Mouse (Mus musculus) liver, embryonic 12.5 days (tissue): ENCODE data around the gene Gtf2a2. TPM values are rescaled to one million over a fixed set of nuclear protein-coding genes. Genes with fewer than 3 reads are reported as not detected.

Source experiments
- ATAC-seq: fragments of 200-750 bp; cut with Nextera tagmentation; 2 replicates; pipeline ENCODE4 v1.8.0; 2017; ENCODE audit warnings: moderate number of reproducible peaks, mild to moderate bottlenecking, moderate library complexity
- H3K27ac ChIP-seq: fragments of 300-500 bp; sonication (generic); 2 replicates; pipeline ENCODE4 v1.5.1; 2016; ENCODE audit warnings: mild to moderate bottlenecking
- H3K27me3 ChIP-seq: fragments of 300-500 bp; sonication (generic); replicated peaks from 2 replicates; pipeline ENCODE4 v1.6.1; 2016; ENCODE audit warnings: mild to moderate bottlenecking, moderate library complexity
- H3K36me3 ChIP-seq: fragments of 300-500 bp; sonication (generic); 2 replicates; pipeline ENCODE4 v1.6.1; 2016; ENCODE audit warnings: mild to moderate bottlenecking, moderate library complexity
- H3K4me1 ChIP-seq: fragments of 300-500 bp; sonication (generic); 2 replicates; pipeline ENCODE4 v1.6.1; 2016
- H3K4me2 ChIP-seq: fragments of 300-500 bp; sonication (generic); 2 replicates; pipeline ENCODE4 v1.6.1; 2016; ENCODE audit warnings: mild to moderate bottlenecking, moderate library complexity
- H3K4me3 ChIP-seq: fragments of 300-500 bp; sonication (generic); 2 replicates; pipeline ENCODE4 v1.5.1; 2016; ENCODE audit warnings: mild to moderate bottlenecking, moderate library complexity
- H3K9ac ChIP-seq: fragments of 300-500 bp; sonication (generic); 2 replicates; pipeline ENCODE4 v1.6.1; 2016; ENCODE audit warnings: mild to moderate bottlenecking, moderate library complexity
- H3K9me3 ChIP-seq: fragments of 300-500 bp; sonication (generic); replicated peaks from 2 replicates; pipeline ENCODE4 v1.6.1; 2016; ENCODE audit warnings: mild to moderate bottlenecking, moderate library complexity
- WGBS: fragments of 180-500 bp; shearing (Covaris S2); methylation state at CpG from one replicate; pipeline ENCODE4 v1.1.7; 2016; ENCODE audit not compliant: insufficient replicate concordance; 5-methylcytosine and 5-hydroxymethylcytosine counted together
- polyA plus RNA-seq: library from polyadenylated mRNA; unstranded; fragments of >200 nt; fragmentation: Nextera tagmentation; extraction: Ambion mirVana; gene quantifications from 2 replicates; pipeline ENCODE4 v1.2.1, GENCODE M21; 2016

The Gtf2a2 gene
- polyA plus RNA-seq = 170 and 171 TPM in 2 replicates

- peaks cover 68% of the 10 kb centered on the region for H3K4me1 ChIP-seq
- H3K9me3 ChIP-seq = no peaks in the 10 kb centered on the region
- peak; percentile 93 for ATAC-seq
- H3K36me3 ChIP-seq = peaks cover 46% of the 10 kb centered on the region
- H3K27ac ChIP-seq = peak within 1 kb of the TSS; percentile 96
- peak within 1 kb of the TSS; percentile 77 for H3K4me2 ChIP-seq
- peak within 1 kb of the TSS; percentile 96 for H3K9ac ChIP-seq
- WGBS = under 1% methylated on average over 55 of the region's 57 CpGs
- peak within 1 kb of the TSS; percentile 96 for H3K4me3 ChIP-seq
- H3K27me3 ChIP-seq = no peaks in the 10 kb centered on the region
Observed at GRCm38 (mm10) chr9:70012408-70012901, at the start of gene Gtf2a2. TSS of gene Gtf2a2 (plus strand) at chr9:70012550.

- no peak overlapping the region for H3K4me3 ChIP-seq
- 61% methylated on average over 3 of the region's 3 CpGs for WGBS
- H3K9ac ChIP-seq = no peak overlapping the region
- H3K27ac ChIP-seq = no peak overlapping the region
- H3K9me3 ChIP-seq = no peaks in the 10 kb centered on the region
- H3K4me1 ChIP-seq = no peaks in the 10 kb centered on the region
- H3K36me3 ChIP-seq = no peaks in the 10 kb centered on the region
- no peaks in the 10 kb centered on the region for H3K27me3 ChIP-seq
- ATAC-seq = no peak
- no peak overlapping the region for H3K4me2 ChIP-seq
Observed at GRCm38 (mm10) chr9:69964370-69964769, 48.0 kb upstream of the Gtf2a2 start.

- H3K27ac ChIP-seq = no peak overlapping the region
- H3K4me2 ChIP-seq = no peak overlapping the region
- H3K4me1 ChIP-seq = peaks cover 13% of the 10 kb centered on the region
- H3K9me3 ChIP-seq = no peaks in the 10 kb centered on the region
- H3K36me3 ChIP-seq = no peaks in the 10 kb centered on the region
- ATAC-seq = no peak
- no peak overlapping the region for H3K4me3 ChIP-seq
- peaks cover 11% of the 10 kb centered on the region; the same call in 1 of the 2 replicates for H3K27me3 ChIP-seq
- no peak overlapping the region for H3K9ac ChIP-seq
- WGBS = 71% methylated on average over 1 of the region's 1 CpGs
Observed at GRCm38 (mm10) chr9:69985526-69985925, 26.8 kb upstream of the Gtf2a2 start.

- Histone ChIP-seq H3K27ac (no peak overlapping the region), H3K9me3 (no peaks in the 10 kb centered on the region), H3K36me3 (no peaks in the 10 kb centered on the region), H3K27me3 (peaks cover 11% of the 10 kb centered on the region; the same call in 1 of the 2 replicates), H3K4me3 (no peak overlapping the region), H3K9ac (no peak overlapping the region), H3K4me1 (peaks cover 18% of the 10 kb centered on the region), H3K4me2 (no peak overlapping the region)
- WGBS = 68% methylated on average over 10 of the region's 10 CpGs
- no peak for ATAC-seq
Observed at GRCm38 (mm10) chr9:69986063-69986462, 26.3 kb upstream of the Gtf2a2 start.

- peaks cover 7% of the 10 kb centered on the region; the same call in 1 of the 2 replicates for H3K27me3 ChIP-seq
- H3K4me1 ChIP-seq = peaks cover 23% of the 10 kb centered on the region
- H3K9ac ChIP-seq = no peak overlapping the region
- H3K27ac ChIP-seq = no peak overlapping the region
- WGBS = 57% methylated on average over 5 of the region's 5 CpGs
- no peaks in the 10 kb centered on the region for H3K36me3 ChIP-seq
- no peak for ATAC-seq
- H3K9me3 ChIP-seq = no peaks in the 10 kb centered on the region
- no peak overlapping the region for H3K4me2 ChIP-seq
- no peak overlapping the region for H3K4me3 ChIP-seq
Observed at GRCm38 (mm10) chr9:69986571-69986970, 25.8 kb upstream of the Gtf2a2 start.

GRCm38 (mm10) chr9:69987579-69987978, 24.8 kb upstream of the Gtf2a2 start:
- Histone ChIP-seq H3K27ac (no peak overlapping the region), H3K9ac (no peak overlapping the region), H3K4me2 (no peak overlapping the region), H3K4me3 (no peak overlapping the region), H3K4me1 (peaks cover 33% of the 10 kb centered on the region), H3K9me3 (no peaks in the 10 kb centered on the region), H3K36me3 (peaks cover 5% of the 10 kb centered on the region), H3K27me3 (peaks cover 7% of the 10 kb centered on the region; the same call in 1 of the 2 replicates)
- ATAC-seq = no peak
- 0% methylated on average over 3 of the region's 3 CpGs for WGBS

GRCm38 (mm10) chr9:69988706-69989302, 23.5 kb upstream of the Gtf2a2 start:
- H3K4me2 ChIP-seq = peak overlapping the region; percentile 79
- peak overlapping the region; percentile 100 for H3K4me3 ChIP-seq
- H3K27ac ChIP-seq = peak overlapping the region; percentile 97
- peaks cover 5% of the 10 kb centered on the region for H3K36me3 ChIP-seq
- H3K4me1 ChIP-seq = peaks cover 42% of the 10 kb centered on the region
- no peak for ATAC-seq
- H3K9ac ChIP-seq = peak overlapping the region; percentile 99
- H3K27me3 ChIP-seq = 0 out of 2 replicates have a peak, but pooled peaks cover 7% of the 10 kb centered on the region
- no peaks in the 10 kb centered on the region for H3K9me3 ChIP-seq
- 21% methylated on average over 16 of the region's 16 CpGs for WGBS

GRCm38 (mm10) chr9:69989303-69990121, 22.8 kb upstream of the Gtf2a2 start, which contains the start of gene Bnip2:
TSS of gene Bnip2 (plus strand) at chr9:69989466.
- H3K9ac ChIP-seq = peak within 1 kb of the TSS; percentile 99
- WGBS = under 1% methylated on average over 62 of the region's 76 CpGs
- peak within 1 kb of the TSS; percentile 97 for H3K27ac ChIP-seq
- H3K27me3 ChIP-seq = 0 out of 2 replicates have a peak, but pooled peaks cover 7% of the 10 kb centered on the region
- peak within 1 kb of the TSS; percentile 100 for H3K4me3 ChIP-seq
- peaks cover 48% of the 10 kb centered on the region for H3K4me1 ChIP-seq
- peak within 1 kb of the TSS; percentile 79 for H3K4me2 ChIP-seq
- ATAC-seq = peak; percentile 93
- H3K36me3 ChIP-seq = peaks cover 7% of the 10 kb centered on the region
- H3K9me3 ChIP-seq = no peaks in the 10 kb centered on the region

GRCm38 (mm10) chr9:69990346-69990745, 22.0 kb upstream of the Gtf2a2 start:
- Histone ChIP-seq H3K4me2 (peak overlapping the region; percentile 79), H3K4me3 (peak overlapping the region; percentile 100), H3K27me3 (0 out of 2 replicates have a peak, but pooled peaks cover 7% of the 10 kb centered on the region), H3K9me3 (no peaks in the 10 kb centered on the region), H3K9ac (peak overlapping the region; percentile 99), H3K36me3 (peaks cover 15% of the 10 kb centered on the region), H3K27ac (peak overlapping the region; percentile 97; the same call in 1 of the 2 replicates), H3K4me1 (peaks cover 53% of the 10 kb centered on the region)
- WGBS = 15% methylated on average over 5 of the region's 5 CpGs
- ATAC-seq = no peak

- Histone ChIP-seq H3K4me1 (peaks cover 53% of the 10 kb centered on the region), H3K4me2 (peak overlapping the region; percentile 35), H3K27me3 (no peaks in the 10 kb centered on the region), H3K36me3 (peaks cover 37% of the 10 kb centered on the region), H3K4me3 (no peak overlapping the region), H3K9ac (no peak overlapping the region), H3K27ac (peak overlapping the region; percentile 2; the same call in 1 of the 2 replicates), H3K9me3 (no peaks in the 10 kb centered on the region)
- WGBS = 12% methylated on average over 5 of the region's 5 CpGs
- no peak for ATAC-seq
Observed at GRCm38 (mm10) chr9:69992841-69993277, 19.5 kb upstream of the Gtf2a2 start.

GRCm38 (mm10) chr9:69993479-69993878, 18.9 kb upstream of the Gtf2a2 start:
- peak overlapping the region; percentile 35; the same call in 1 of the 2 replicates for H3K4me2 ChIP-seq

GRCm38 (mm10) chr9:69994547-69994946, 17.8 kb upstream of the Gtf2a2 start:
- 85% methylated on average over 5 of the region's 5 CpGs for WGBS
- Histone ChIP-seq H3K27ac (no peak overlapping the region), H3K27me3 (no peaks in the 10 kb centered on the region), H3K4me1 (peaks cover 47% of the 10 kb centered on the region), H3K4me3 (no peak overlapping the region), H3K9me3 (no peaks in the 10 kb centered on the region), H3K36me3 (peaks cover 54% of the 10 kb centered on the region), H3K4me2 (no peak overlapping the region), H3K9ac (no peak overlapping the region)
- no peak for ATAC-seq

More at GRCm38 (mm10) chr9:69993479-69993878, 18.9 kb upstream of the Gtf2a2 start:
- no peaks in the 10 kb centered on the region for H3K27me3 ChIP-seq
- no peak for ATAC-seq
- H3K4me3 ChIP-seq = no peak overlapping the region
- no peak overlapping the region for H3K9ac ChIP-seq
- WGBS = 48% methylated on average over 1 of the region's 1 CpGs
- H3K9me3 ChIP-seq = no peaks in the 10 kb centered on the region
- H3K27ac ChIP-seq = no peak overlapping the region
- H3K36me3 ChIP-seq = peaks cover 43% of the 10 kb centered on the region
- H3K4me1 ChIP-seq = peaks cover 52% of the 10 kb centered on the region
